Mouse (Mus musculus) small intestine, adult 2 months (tissue): ENCODE results near the gene Mindy4. TPM values are rescaled to one million over a fixed set of nuclear protein-coding genes. Genes with fewer than 3 reads are reported as not detected.

Experiments used
- H3K27ac ChIP-seq: fragments of 200-500 bp; 2 replicates; pipeline ENCODE4 v1.5.1; 2012; ENCODE audit warnings: low read depth, low read length, control low read depth, inconsistent platforms; ENCODE audit not compliant: insufficient read depth
- H3K27me3 ChIP-seq: fragments of 200-500 bp; 2 replicates; pipeline ENCODE4 v1.6.1; 2012; ENCODE audit warnings: mild to moderate bottlenecking, moderate library complexity, low read length, inconsistent platforms; ENCODE audit not compliant: control insufficient read depth, insufficient read depth
- H3K36me3 ChIP-seq: fragments of 200-500 bp; 2 replicates; pipeline ENCODE4 v1.6.1; 2012; ENCODE audit warnings: mild to moderate bottlenecking, low read length, control low read depth, inconsistent platforms; ENCODE audit not compliant: control insufficient read depth, insufficient read depth
- H3K4me1 ChIP-seq: fragments of 200-500 bp; 2 replicates; pipeline ENCODE4 v1.6.1; 2012; ENCODE audit warnings: low read length, inconsistent platforms, mixed read lengths; ENCODE audit not compliant: control insufficient read depth, insufficient read depth, insufficient read length
- H3K4me3 ChIP-seq: fragments of 200-500 bp; 2 replicates; pipeline ENCODE4 v1.5.1; 2012; ENCODE audit warnings: low read depth, mild to moderate bottlenecking, control low read depth, inconsistent platforms, low read length, moderate library complexity
- CTCF ChIP-seq: fragments of 200-500 bp; IDR thresholded peaks from 2 replicates; pipeline ENCODE4 v1.5.1; 2012; ENCODE audit warnings: low read depth, mild to moderate bottlenecking, control low read depth, inconsistent platforms, low read length, moderate library complexity, mixed read lengths; ENCODE audit not compliant: insufficient replicate concordance, insufficient read length; ENCODE audit errors: extremely low read depth
- POLR2A ChIP-seq: fragments of 200-500 bp; IDR thresholded peaks from 2 replicates; pipeline ENCODE4 v1.6.1; 2012; ENCODE audit warnings: low read depth, mild to moderate bottlenecking, control low read depth, inconsistent platforms, low read length, moderate library complexity
- WGBS: fragments of 180-500 bp; shearing (Covaris S2); methylation state at CpG from one replicate; pipeline ENCODE4 v1.1.7; 2018; 5-methylcytosine and 5-hydroxymethylcytosine counted together
- polyA plus RNA-seq: library from polyadenylated mRNA; depleted of rRNA; stranded (reverse); fragments of >200 nt; gene quantifications from 2 replicates; pipeline ENCODE4 v1.2.3, GENCODE M21; 2012

Mindy4 gene
- polyA plus RNA-seq, 1 experiment, result 0.98 TPM

DNA sequence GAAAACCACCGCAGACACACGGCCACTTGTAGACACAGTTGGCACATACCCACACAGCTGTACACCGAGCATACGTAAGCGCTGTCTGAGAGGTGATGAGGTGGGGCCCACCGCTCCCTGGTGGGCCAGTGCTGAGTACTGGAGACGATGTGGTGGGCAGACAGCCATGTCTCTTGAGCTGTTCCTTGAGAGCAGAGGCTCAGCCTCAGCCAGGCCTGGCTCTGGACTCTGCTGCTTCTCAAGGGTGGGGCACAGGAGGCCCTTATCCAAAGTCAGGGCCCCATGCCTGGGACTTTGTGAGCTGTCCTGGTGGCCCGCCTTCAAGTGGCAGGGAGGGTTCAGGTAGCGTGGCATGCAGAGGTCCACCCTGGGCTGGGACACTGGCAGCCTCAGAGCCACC, 139.1 kb downstream of the Mindy4 start:
- Histone ChIP-seq H3K4me3 (peak overlapping the region; percentile 27), H3K36me3 (peaks cover 15% of the 10 kb centered on the region), H3K4me1 (peaks cover 21% of the 10 kb centered on the region), H3K27ac (peak overlapping the region; percentile 39), H3K27me3 (no peaks in the 10 kb centered on the region)
- TF ChIP-seq POLR2A (no peak), CTCF (no peak)
- WGBS, result 22% methylated on average over 9 of the region's 9 CpGs

DNA sequence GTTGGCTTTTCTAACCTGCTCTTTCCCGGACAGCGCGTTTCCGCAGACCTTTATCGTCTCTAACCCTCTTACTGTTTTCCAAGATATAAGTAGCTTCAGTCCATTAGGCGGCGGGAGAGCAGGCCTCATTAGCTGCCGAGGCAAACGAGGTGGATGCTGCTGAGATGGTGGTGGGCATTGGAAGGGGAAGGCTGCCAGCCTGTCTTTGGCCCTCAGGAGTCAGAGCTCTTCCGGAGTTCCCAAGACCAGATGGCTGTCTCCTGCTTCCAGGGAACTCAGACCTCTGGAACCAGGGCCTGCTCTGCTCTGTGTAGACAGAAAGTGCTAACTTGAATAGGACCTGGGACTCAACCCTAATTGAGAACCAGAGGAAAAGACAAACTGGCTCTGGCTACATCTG, 140.3 kb downstream of the Mindy4 start:
- 88% methylated on average over 10 of the region's 10 CpGs for WGBS
- Histone ChIP-seq H3K4me3 (no peak overlapping the region), H3K27ac (no peak overlapping the region)

DNA sequence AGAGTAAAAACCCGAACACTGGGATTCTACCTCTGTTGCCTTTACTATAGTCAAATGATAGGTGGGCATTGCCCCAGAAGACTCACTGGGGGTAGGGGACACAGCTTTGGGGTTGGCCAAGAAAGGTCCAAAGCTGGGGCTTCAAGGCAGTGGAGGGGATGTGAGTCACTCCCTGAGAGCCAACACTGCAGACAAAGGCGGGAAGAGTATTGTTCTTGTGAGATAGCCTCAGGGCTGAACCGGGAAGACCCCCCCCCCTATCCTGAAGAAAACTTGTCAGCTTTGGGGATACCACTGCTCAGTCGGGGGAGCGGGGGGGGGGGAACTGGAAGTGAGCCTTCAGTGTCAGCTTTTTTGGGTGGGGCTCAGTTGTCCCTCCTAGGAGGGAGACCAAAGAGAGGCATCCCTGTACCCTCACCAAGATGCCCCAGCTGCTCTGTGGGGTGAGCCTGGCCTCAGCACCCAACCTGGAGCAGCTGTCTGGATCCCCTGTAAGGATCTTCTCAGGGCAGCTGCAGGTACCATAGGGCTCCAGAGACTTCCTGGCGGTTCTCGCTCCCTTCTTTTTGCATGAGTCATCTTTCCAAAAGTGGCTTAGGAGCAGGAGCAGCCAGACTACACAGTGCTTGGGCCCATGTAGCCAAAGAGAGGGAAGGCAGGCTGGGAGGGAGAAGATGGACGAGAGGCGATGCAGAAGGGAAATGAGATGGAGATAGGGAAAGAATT, 141.3 kb downstream of the Mindy4 start:
- Histone ChIP-seq H3K4me3 (no peak overlapping the region), H3K27me3 (no peaks in the 10 kb centered on the region), H3K36me3 (peaks cover 18% of the 10 kb centered on the region), H3K27ac (no peak overlapping the region), H3K4me1 (peaks cover 14% of the 10 kb centered on the region)
- TF ChIP-seq CTCF (no peak), POLR2A (no peak)
- WGBS, result 72% methylated on average over 9 of the region's 9 CpGs

More for the DNA sequence above, 140.3 kb downstream of the Mindy4 start:
- Histone ChIP-seq H3K36me3 (peaks cover 18% of the 10 kb centered on the region), H3K27me3 (no peaks in the 10 kb centered on the region), H3K4me1 (peaks cover 18% of the 10 kb centered on the region)
- TF ChIP-seq CTCF (no peak), POLR2A (no peak)

DNA sequence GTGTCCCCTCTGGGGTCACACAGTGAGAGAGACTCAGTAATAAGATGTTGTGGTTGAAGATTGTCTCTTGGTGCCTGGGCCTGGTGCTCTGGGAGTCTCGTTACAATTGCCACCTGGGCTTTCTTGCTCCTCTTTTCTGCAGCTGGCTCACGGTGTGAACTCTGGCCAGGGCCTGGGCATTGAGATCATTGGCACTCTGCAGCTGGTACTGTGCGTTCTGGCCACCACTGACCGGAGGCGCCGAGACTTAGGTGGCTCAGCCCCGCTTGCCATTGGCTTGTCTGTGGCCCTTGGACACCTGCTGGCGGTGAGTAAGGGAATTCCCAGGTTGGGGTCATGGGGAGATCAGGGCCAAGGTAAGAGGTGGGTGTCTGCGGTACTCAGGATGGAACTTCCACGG, 142.1 kb downstream of the Mindy4 start:
- Histone ChIP-seq H3K36me3 (peaks cover 18% of the 10 kb centered on the region), H3K27ac (no peak overlapping the region), H3K4me1 (peaks cover 17% of the 10 kb centered on the region), H3K27me3 (no peaks in the 10 kb centered on the region), H3K4me3 (no peak overlapping the region)
- WGBS, result 74% methylated on average over 10 of the region's 10 CpGs
- TF ChIP-seq CTCF (no peak), POLR2A (no peak)

DNA sequence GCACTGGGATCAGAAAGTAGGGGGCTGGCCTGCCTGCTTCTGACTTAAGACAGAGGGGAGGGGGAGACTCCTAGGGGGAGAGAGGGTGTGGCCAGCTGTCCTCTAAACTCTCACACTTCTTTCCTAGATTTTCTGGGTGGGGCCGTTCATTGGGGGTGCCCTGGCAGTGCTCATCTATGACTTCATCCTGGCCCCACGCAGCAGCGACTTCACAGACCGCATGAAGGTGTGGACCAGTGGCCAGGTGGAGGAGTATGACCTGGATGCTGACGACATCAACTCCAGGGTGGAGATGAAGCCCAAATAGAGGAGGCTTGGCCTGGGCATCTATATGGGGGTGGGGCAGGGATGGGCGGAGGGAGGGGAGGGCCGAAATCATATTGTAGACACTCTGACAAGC, 143.3 kb downstream of the Mindy4 start:
- Histone ChIP-seq H3K4me3 (no peak overlapping the region), H3K36me3 (peaks cover 18% of the 10 kb centered on the region; the same call in 1 of the 2 replicates), H3K27me3 (no peaks in the 10 kb centered on the region), H3K4me1 (peaks cover 24% of the 10 kb centered on the region), H3K27ac (no peak overlapping the region)
- TF ChIP-seq POLR2A, result no peak
- TF ChIP-seq CTCF, result no peak
- 70% methylated on average over 7 of the region's 7 CpGs for WGBS

DNA sequence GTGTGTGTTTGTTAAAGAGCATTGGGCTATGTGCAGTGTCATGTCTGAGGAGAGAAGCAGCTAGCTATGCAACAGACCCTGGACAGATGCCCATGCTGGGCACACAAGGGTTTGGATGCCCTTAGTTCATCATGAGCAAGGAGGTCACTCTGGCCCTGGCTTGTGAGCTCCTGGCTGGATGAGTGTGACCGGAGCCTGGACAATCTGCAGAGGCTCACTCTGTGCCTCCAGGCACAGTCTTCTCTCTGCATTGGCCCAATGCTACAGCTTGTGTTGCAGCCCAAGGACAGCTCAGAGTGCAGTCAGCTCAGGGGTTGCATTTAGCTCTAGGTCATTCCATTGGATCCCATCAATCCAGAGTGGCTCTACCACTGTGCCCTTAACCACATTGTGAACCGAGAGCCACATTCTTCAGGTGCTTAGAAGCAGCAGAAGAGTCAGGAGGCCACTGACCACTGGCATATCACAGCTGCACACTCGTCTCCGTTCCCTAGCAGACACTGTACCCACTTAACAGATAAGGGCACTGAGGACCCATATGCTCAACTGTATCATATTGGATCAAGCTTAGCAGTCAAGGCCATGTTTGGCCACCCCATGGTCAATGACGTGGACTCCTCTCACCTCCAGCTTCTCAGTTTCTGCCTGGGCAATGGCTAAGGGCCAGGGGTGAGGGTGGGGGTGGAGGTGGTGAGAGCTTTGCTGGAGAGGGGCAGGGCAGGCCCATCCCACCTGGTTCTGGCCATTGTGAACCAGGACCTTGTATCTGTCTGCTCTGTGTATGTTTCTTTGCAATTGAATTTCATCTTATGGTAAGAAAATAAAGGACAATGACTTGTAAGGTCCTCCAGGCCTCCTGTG, 144.8 kb downstream of the Mindy4 start:
- 93% methylated on average over 5 of the region's 5 CpGs for WGBS
- TF ChIP-seq POLR2A, result no peak
- no peak for TF ChIP-seq CTCF

DNA sequence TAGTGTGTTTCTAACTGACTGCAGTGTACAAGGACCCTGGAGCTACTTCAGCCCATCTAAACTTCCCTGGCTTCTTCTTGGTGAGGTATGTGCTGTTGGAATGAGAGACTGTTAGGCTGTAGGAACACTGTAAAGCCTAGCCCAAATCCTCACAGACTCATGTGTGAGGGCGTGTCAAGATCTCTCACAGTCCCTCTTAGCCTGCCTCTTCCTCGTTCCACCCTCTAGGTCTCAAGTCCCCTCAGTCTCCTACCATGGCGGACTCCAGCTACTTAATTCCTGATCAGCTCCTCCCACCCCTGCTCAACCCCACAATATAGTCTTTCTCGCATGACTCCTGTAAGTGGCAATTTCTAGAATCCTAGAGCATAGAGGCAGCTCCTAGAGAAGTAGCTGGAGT, 146.0 kb downstream of the Mindy4 start:
- Histone ChIP-seq H3K36me3 (peaks cover 18% of the 10 kb centered on the region; the same call in 1 of the 2 replicates), H3K4me1 (peaks cover 17% of the 10 kb centered on the region; the same call in 1 of the 2 replicates), H3K27me3 (no peaks in the 10 kb centered on the region), H3K4me3 (no peak overlapping the region), H3K27ac (0 out of 2 replicates have a peak overlapping the region, but pooled peaks have one; percentile 6)
- TF ChIP-seq POLR2A (no peak), CTCF (no peak)
- 66% methylated on average over 4 of the region's 4 CpGs for WGBS

More for the DNA sequence above, 144.8 kb downstream of the Mindy4 start:
- Histone ChIP-seq H3K4me3 (no peak overlapping the region), H3K36me3 (peaks cover 18% of the 10 kb centered on the region; the same call in 1 of the 2 replicates), H3K27me3 (no peaks in the 10 kb centered on the region), H3K4me1 (peaks cover 17% of the 10 kb centered on the region; the same call in 1 of the 2 replicates), H3K27ac (no peak overlapping the region)
